Mouse (Mus musculus) cerebellum, postnatal 36 days (tissue): ENCODE measurements around the gene Bag6.

Experiments used
- DNase-seq, 2 experiments: peaks; one replicate each; pipeline ENCODE4 v3.0.0; 2021 to 2022; ENCODE audit warnings: mixed read lengths in 2 of 2

Gene Bag6

DNA sequence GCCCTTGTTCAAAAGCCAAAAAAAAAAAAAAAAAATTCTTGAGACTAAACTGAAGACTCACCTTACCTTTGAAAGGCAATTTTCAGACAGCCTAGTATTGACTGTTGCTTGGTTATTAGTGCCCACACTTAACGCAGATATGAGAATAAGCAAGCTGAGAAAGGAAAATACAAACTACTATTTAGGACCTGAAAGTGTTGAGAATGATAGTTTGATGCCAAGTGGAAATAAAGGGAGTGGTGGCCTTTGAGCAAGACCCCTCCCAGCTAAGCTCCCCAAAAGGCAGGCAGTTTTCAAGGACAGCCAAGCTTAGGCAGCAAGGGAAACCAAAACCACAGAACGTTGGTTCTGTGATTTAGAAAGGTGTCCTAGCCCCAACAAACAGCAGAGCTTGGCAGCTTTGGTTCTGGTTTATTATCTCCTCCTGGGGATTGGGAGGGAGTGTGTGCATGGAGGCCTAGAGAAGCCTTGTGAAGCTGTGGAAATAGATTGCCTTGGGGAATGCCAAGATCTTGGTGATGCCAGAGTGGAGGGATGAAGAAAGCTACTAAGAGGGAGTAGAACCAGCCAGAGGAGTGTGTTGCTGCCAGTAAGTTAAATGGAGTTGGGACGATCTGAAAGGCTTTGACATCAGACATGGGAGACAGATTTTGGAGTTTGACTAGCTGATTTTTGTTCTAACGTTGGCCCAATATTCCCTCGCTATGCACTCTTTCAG is 13.1 kb downstream of the Bag6 start:
- DNase-seq: no peak

DNA sequence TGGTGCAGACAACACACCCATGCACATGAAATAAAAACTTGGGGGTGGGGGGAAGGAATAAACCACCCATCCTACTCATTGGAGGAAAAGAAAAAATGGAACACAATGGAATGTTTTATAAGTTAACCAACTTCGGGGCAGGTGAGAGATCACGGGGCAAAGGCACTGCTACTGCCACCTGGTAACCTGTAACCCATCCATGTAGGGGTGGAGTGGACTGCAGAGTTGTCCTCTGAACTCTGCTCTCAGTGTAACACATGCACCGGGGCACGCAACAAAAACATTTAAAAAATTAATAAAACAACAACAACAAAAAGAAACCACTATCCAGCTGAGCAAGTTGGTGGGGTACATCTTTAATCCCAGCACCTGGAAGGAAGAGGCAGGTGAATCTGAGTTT is 17.1 kb downstream of the Bag6 start:
- DNase-seq: no peak

DNA sequence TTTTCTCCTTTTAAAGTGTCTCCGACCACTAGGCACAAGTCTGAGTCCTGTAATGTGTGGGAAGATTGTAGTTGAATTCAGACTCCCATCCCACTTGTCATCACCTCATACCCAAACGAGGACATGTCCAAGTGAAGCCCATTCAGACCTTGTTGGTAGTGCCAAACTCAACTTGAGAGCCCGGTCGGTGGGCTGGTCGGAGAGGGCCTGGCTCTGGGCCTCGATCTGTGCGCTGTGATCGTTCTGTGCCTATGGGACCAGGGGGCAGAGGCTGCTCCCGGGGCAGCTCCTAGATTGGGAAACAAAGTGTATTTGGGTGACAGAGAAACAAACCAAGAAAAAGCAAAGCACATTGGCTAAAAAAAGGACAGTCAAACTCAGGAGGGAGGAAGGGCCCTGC is 18.1 kb downstream of the Bag6 start:
- no peak for DNase-seq

DNA sequence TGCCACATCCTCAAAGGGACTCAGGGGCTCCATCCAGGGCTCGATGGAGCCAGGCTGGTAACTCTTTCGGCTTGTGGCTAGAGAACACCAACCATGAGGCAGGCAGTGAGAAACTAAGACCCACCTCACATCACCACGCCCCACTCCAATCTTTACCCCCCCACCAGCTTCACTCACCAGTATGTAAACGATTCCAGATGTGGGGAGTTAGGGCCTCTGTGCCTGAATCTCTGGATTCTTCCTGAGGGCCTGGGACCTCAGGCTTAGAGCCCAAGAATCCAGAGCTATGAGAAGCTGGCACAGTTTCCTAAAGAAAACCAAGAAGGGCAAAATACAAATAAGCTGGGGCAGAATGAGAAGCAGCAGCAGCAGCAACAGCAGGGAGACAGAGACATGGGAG is 19.0 kb downstream of the Bag6 start:
- no peak for DNase-seq

DNA sequence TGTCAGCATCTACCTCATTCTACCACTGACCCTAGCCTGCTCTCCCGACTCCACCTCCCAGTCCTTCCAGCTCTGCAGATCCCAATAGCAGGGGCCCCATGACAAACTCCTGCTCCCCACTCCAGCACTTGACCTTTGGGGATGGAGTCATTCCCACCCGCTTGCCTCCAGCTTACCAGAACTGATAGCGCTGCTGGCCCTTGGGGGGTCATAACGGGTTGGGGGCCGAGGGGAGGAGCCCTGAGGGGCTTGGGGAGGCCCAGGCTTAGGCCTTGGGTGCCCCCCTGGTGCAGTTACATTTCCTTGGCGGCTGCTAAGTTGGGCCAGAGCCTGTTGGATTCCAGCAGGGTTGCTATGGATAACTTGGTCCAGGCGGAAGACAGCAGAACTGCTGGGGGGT is 19.6 kb downstream of the Bag6 start:
- no peak for DNase-seq

DNA sequence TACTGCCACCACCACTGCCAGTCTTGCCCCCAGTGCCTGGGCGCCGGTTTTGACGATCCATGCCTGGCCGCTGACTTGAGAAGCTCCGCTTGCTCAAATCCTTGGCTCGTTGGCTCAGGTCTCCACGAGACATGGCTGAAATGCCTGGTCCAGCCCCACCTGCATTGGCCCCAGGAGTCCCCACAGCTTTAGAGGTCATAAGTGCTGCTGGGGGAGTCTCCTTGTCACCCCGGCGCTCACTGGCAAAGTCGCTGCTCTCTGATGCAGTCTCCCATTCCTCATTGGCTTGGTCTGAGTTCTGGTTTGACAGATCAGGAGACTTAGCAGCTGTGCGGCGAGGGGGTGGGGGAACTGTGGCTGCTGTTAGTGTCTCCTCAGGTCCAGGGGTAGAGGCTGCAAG is 20.5 kb downstream of the Bag6 start:
- DNase-seq: no peak

DNA sequence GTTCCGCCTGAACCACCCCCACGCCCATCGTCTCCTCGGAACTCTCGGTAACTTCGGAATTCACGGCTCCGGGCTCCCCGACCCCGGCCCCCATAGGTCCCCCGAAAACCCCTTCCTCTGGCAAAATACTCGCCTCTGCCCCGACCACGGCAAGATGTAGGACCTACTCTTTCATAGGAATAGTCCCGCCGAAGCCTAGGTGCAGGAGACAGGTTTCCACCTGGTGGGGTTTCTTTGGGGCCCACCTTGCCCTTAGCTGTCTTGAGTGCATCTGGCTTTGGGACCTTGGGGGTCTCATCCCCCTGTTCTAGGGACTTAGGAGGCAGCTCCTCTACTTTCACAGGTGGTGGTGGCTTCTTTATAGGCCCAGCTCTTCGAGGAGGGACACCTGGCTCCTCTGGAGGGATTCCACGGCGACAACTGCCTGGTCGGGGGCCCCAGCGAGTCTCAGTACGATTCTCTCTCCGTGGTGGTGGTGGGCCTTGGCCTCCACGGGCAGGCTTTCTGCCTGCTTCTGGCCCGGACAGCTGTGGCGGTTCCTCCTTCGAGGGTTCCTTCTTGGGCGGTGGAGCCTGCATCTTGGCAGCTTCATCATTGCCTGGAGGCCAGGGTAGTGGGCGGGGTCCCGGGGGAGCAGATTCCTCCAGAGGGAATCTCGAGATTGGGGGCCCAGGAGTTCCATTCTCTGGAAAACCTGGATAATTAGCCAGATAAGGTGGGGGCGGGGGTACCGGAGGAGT is 21.7 kb downstream of the Bag6 start:
- no peak for DNase-seq

DNA sequence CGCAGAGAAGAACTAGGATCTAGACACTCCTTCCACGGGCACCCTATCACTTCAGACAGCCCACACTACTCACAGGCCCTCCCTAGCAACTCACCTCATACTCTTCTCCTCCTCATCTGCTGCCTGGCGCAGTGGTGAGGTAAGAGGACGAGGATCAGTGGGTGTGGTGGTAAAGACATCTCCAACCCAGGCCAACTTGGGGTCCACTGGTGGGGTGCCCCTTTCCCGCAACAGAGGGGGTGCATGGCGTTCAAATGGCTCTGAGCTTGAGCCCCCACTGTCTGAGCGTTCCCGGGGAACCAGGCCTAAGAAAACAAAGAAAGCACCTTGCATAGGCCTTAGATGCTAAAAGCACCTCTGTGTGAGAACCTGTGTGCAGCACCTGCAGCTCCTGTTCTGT is 22.3 kb downstream of the Bag6 start:
- DNase-seq: no peak

DNA sequence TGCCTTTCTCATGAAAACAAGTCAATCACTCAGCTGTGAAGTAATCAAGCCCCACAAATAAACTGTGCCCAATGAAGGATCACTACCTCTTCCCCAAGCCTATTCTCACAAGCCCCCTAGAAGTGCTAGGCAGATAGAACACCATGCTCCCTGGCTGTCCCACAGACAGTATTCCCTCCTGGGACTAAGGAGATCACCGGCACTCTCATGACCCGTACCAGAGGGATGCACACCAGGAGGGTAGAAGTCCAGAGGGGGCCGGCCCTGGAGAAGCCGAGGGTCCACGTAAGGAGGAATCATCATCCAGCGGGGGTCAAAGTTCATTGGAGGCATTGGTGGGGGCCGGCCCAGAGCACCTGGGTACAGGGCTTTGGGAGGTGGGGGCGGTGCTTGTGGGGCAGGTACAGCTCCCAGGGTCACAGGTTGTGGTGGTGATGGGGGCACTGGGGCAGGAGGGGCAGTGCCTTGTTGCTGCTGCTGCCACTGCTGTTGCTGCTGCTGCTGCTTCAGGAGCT is 22.7 kb downstream of the Bag6 start:
- no peak for DNase-seq

DNA sequence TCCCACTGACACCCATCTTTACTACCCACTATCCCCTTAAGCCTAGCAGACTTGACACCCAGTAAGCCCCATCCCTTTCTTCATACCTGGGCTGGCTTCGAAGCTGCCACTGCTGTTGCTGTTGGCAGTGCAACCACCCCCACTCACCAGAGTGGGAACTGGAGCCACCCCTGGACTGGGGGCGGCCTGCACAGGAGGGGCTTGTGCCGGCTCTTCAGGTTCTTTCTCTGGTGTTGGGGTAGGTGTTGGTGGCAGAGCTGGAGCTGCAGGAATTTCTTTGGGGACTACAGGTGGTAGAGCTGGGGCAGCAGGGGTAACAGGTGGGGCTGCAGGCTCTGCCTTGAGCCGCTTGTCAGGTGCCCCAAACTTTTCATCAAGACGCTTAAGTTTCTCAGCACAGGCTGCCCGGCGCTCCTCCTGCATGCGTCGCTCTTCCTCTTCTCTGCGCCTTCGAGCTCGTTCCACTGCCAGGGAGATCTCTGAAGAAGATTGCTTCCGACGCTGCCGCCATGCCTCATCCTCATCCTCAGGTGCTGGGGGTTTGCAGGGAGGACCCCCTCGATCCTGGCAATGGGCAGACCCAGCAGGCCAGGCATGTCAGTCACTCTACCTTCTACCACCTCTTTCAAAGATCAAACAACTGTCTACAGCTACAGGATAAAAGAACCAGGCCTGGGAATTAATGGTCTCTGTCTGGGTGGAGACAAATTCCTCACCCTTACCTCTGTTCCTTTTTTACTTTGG is 24.0 kb downstream of the Bag6 start:
- DNase-seq: no peak

DNA sequence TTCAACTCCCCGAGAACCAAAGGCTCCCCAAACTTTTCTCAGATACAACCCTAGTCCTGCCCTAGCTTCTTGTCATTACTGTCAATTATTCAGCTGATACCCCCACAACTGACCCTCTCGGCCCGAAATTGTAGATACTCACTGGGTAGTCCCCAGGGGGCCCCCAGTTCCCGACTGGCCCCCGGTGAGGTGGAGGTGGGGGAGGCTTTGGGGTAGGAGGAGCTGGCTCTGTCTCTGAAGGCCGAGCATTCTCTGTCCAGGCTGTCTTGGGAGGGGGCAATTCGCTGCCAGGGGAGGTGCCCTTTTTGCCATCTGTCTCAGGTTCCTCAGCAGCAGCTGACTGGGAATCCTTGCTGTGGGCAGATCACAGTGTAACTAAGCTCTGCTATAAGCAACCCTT is 24.7 kb downstream of the Bag6 start:
- no peak for DNase-seq

DNA sequence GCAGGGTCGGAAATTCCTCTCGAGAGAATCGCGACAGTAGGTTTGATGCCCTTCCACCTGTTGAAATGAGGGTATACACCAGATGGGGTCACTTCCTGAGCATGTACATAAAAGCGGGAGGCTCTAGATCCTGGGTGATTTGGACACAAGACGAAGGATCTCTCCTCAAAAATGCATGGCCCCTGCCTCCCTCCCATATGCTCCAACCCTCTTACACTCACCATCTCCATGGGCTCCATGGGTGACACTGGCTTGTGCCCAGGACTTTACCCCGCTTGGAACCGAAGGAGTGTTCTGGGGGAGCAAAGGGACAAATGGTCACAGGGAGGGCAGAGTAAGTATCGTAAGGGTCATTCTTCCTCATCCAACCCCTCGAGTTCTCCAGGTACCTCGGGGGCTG is 26.4 kb downstream of the Bag6 start:
- DNase-seq: no peak

DNA sequence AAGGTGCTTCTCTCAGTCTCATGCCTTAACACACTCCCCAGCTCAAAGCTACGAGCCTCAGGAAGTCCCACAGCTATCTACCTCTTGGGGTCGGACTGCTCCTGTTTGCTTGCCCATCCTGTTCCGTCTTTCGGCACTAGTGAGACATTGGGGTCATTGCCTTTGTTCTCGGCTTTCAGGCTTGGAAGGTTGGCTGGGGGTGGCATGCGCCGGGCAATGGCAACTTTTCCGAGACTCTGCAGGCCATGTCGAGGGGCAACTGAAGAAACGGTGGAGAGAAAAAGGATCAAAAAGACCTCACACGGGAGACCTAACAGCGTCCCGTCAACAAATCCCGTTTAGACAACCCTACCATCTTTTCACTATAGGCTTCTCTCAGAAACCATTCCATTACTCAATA is 27.1 kb downstream of the Bag6 start:
- no peak for DNase-seq

DNA sequence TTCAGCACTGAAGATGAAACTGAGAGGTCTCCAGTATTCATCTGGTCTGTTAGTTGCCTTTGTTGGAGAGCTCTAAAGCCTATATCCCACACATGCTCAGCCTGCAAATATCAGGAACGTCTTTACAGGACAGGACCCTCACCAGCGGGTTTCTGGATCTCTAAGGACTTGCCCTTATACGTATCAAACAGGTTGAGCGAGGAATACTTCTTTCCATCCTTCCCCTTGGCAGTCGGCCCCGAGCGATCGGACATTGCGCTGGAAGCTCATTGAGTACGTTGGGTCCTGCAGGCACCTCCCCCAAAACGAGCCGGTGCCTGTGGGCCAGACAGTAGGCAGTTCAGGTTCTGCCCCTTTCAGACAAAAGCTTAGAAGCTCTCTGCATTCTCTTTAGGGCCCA is 27.8 kb downstream of the Bag6 start:
- no peak for DNase-seq

DNA sequence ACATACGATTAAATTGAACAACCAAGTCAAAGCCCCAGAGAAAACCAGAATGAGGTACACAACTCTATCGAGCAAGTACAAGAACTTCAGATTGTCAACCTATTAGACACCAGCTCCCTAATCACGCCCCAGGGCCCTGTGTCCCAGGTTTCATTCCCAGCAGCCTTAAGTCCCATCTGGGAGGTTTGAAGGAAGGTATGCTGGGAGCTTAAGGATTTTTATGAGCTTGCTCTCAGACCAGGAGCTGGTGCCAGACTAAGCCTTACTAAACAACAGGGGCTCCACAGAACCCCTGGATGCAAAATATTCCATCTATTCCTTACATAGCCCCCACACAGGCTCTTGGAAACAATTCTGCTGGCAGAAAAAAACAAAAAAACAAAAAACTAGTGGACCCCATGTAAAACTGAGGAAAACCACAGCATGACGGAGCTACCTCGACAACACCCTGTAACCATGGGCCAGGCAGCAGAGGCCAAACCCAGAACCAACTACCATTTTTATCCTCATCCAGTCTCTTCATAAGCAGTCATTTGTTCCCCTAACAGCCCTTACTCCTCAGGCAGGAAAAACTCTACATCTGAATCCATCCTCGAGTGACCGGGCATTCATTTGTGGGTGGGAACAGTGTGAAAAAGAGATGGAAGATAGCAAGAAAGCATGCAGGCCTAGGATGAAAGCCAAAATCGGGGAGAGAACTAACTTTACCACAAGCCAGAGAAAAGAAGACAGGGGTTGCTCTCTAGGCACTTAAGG is 28.5 kb downstream of the Bag6 start:
- no peak for DNase-seq

DNA sequence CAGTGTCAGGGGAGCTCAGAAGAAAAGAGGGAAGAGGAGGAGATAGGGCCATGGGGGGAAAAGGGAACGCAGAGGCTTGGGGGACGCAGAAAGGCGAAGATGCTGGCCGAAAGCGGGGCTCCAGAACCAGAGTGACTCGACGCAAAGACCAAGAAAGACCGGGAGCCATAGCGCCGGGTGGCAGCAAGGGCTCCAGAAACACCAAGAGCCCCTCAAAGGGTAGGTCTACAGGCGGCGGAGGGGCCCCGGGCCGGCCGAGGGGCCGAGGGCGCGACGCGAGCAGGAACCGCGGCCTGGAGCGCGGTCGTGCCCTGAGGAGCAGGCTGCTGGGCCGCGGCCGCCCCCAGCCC is 29.2 kb downstream of the Bag6 start:
- peak in 1 of 2 experiments; percentile 45 for DNase-seq

DNA sequence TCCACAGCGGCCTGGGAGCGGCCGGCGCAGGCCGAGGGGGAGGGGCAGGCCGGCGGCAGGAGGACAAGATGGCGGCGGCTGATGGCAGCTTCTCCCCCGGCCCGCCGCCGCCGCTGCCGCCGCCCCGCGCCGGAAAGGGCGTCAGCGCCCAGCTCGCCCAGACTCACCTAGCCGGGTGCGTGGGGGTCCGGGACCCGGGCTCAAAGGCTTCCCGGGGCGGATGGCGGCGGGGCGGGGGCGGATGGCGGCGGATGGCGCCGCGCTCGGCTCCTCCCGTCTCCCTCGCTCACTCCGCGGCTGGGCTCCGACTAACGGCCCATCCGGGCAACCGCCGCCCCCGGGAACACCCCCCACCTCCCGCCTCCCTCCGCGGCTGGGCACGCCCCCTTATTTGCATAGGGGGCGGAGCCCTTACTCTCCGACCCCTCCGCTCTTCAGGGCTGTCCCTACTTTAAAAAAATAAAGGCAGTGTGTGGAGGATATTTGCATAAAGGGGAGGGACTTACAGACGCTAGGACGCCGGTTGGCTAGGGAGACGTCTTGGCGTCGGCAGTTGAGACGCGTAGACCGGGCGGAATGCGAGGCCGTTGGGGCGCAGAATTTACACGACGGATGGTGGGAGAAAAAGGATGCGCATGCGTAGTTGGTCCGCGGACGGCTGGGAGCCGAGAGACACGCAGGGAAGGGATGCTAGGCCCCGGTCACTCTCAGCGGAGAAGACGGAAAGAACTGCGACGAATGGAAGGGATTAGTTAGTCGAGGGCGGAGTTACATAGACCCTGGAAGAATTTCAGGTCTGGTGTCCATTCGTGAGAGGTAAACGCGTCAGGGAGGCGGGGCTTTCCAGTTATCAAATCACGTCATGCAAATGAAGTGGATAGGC is 29.8 kb downstream of the Bag6 start, which contains the start of gene Prrc2a:
Gene Prrc2a (minus strand): TSS at position 330 of the 883 bp plus-strand sequence.
- DNase-seq: peak; percentile 98 to 99

DNA sequence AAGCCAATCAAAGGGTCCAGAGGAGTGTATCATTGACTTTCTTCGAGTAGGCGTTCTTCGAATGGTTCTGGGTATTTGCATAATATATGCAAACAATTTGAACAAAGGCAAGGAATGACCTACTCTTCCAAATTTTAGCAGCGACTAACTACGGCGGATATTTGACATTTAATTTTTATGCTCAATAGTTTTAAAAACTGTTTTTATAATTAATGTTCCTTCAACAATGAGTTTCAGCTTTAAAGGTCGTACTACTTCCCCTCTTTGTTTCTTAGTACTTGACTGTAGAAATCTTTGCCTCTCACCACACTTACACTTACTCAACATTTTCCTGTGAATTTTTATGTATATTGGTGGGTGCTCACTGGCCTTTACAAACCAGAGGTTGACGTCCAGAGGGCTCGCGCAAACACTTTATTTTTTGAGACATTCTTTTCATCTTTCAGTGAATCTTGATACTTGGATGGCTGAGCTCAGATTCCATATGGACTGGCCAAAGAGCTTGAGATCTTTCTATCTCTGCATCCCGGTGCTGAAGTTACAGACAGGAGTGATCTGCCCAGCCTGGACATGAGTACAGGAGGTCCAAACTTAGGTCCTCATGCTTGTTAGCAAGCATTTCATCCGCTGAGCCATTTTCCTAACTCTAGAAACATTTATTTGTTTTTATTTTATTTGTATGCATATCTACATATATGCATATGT is 30.6 kb downstream of the Bag6 start:
- no peak for DNase-seq

DNA sequence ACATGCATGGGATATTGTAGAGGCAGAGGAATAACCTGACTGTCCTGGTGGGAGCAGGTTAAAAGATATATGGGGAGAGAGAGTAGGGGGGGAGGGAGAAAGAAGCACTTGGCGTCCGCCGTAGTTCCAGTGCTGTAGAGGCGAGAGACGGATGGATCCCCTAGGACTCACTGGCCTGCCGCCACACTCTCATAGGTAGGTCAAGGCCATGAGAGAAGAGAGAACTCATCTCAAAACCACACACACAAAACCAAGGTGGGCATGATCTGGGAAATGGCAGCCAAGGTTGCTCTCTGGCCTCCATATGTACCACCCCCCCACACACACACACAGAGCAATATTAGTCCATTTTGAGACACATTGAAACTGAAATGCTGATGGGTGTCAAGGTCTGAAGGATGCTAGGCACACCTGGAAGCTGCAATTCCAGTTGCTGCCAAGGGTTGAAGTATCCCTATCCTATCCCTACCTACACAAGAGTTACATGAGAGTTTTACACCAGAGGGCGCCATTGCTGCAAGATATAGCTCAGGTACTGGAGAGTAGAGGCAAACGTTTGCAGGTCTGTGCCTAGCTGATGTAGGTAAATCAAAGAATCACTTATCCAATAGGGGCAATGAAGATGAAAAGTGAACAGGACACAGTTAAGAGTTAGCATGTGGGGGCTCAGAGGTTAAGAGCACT is 31.5 kb downstream of the Bag6 start:
- peak; percentile 61 to 80 for DNase-seq

DNA sequence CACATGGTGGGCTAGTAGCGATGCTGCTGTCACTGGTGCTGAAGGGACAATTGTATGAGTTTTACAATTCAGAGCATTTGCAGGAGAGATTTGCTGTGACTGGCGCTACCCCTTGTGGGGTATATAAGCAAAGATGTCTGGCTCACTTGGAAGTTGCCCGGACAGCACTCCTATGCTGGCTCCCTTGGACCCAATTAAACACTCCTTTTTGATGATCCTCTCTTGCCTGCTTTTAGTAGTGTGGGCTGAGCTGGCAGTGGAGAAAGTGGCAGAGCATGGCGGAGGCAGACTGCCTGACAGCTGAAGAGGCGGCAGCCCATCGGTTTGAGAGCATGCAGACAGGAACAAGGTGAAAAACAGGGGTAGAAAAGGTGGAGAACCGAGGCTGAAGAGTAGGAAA is 32.8 kb downstream of the Bag6 start:
- DNase-seq: no peak
